Mouse (Mus musculus) embryonic fibroblast, embryonic 13.5 days (primary cell): Measurements from ENCODE around the gene Ush1c. TPM values are rescaled to one million over a fixed set of nuclear protein-coding genes. Genes with fewer than 3 reads are reported as not detected.

ENCODE experiments used
- H3K27ac ChIP-seq: 2 replicates; pipeline ENCODE4 v1.5.1; 2012; ENCODE audit warnings: low read length, control low read depth, inconsistent platforms; ENCODE audit not compliant: insufficient read depth
- H3K4me1 ChIP-seq: 2 replicates; pipeline ENCODE4 v1.6.1; 2011; ENCODE audit warnings: low read length; ENCODE audit not compliant: control insufficient read depth, insufficient read depth
- H3K4me3 ChIP-seq: 2 replicates; pipeline ENCODE4 v1.5.1; 2011; ENCODE audit warnings: mild to moderate bottlenecking, control low read depth, low read length; ENCODE audit not compliant: insufficient read depth
- CTCF ChIP-seq: IDR thresholded peaks from 2 replicates; pipeline ENCODE4 v1.5.1; 2011; ENCODE audit warnings: mild to moderate bottlenecking, control low read depth, low read length, moderate library complexity, borderline replicate concordance; ENCODE audit not compliant: insufficient read depth
- POLR2A ChIP-seq: IDR thresholded peaks from 2 replicates; pipeline ENCODE4 v1.6.1; 2011; ENCODE audit warnings: low read depth, mild to moderate bottlenecking, control low read depth, low read length, moderate library complexity
- polyA plus RNA-seq: library from polyadenylated mRNA; stranded (reverse); fragments of >200 nt; gene quantifications from 2 replicates; pipeline ENCODE4 v1.2.4, GENCODE M21; 2011; ENCODE audit warnings: low read depth; ENCODE audit not compliant: missing spikeins, insufficient read length

Gene Ush1c
- polyA plus RNA-seq, 1 experiment: not detected

DNA sequence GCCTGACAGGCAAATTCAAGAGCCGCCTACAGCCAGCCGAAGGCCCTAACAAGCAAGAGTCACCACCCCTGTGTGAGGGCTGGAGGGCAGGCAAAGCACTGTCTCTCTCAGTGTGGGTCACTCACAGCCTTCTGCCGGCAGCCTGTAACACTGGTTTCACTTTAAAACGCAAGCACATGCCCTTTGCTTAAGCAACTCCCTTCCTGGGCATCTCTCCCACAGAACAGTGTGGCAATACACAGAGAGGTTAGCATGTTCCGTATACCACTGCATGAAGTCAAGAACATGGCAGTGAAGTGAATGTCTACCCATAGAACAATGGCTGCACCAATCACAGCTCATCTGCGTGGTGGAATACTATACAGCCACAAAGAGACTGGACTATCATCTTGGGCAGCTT is 69.9 kb downstream of the Ush1c start:
- no peak for TF ChIP-seq POLR2A
- TF ChIP-seq CTCF: no peak

DNA sequence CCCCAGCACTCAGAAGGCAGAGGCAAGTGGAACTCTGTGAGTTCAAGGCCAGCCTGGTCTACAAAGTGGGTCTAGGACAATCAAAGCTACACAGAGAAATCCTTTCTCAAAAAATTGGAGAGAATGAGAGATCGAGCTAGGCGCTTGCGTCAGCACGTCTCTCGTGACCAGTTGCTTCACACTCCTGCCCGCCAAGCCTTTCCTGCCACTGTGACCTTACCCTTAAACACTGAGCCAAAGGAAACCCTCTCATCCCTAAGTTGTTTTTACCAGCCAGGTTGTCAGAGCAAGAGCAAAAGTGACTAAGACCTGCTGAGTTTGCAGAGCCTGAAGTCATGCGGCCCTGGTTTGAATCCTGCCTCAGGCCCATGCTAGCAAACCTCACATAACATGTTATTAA is 70.4 kb downstream of the Ush1c start:
- Histone ChIP-seq H3K27ac (no peak overlapping the region), H3K4me3 (no peak overlapping the region), H3K4me1 (no peaks in the 10 kb centered on the region)
- TF ChIP-seq CTCF (no peak), POLR2A (no peak)

More for the DNA sequence above, 69.9 kb downstream of the Ush1c start:
- H3K27ac ChIP-seq: no peak overlapping the region
- H3K4me1 ChIP-seq: no peaks in the 10 kb centered on the region
- no peak overlapping the region for H3K4me3 ChIP-seq

DNA sequence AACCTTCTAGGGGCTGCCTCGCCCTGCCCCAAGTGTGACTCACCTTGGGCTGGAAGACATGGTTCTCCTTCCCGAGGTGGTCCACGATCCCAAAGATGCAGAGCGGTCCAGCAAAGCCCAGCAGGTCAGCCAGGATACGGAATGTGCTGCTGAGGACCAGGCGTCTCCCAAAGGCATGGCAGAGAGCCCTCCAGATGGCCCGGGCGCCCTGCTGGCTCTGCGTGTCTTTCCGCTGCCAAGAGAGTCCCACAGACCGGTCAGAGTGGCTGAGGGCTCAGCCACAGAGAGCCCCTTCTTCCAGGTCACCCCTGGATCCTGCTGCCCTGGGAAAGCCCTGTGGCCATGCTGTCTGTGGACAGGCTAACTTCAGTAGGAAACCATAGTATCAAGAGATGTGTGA is 72.4 kb downstream of the Ush1c start:
- no peak overlapping the region for H3K4me3 ChIP-seq
- H3K4me1 ChIP-seq: no peaks in the 10 kb centered on the region
- H3K27ac ChIP-seq: no peak overlapping the region
- TF ChIP-seq POLR2A (no peak), CTCF (no peak)

DNA sequence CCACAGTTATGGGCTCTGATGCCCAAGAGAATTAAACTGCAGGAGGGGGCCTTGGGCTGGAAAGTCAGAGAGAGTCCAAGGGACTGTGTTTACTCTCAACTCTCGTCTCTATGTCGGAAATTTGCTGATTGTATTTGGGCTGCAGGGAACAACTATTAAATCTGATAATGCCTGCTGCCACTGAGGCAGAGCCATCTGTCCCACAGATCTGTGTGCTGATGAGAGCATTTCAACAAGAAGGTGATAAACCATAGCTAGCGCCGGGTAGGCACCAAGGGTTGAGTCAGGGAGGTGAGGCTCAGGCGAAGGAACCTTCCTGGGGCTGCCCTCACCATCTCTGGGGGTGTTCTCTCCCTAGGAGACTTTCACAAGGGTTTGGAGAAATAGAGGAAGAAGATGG is 75.6 kb downstream of the Ush1c start:
- no peak overlapping the region for H3K27ac ChIP-seq
- no peak overlapping the region for H3K4me3 ChIP-seq
- no peaks in the 10 kb centered on the region for H3K4me1 ChIP-seq
- TF ChIP-seq CTCF (no peak), POLR2A (no peak)

DNA sequence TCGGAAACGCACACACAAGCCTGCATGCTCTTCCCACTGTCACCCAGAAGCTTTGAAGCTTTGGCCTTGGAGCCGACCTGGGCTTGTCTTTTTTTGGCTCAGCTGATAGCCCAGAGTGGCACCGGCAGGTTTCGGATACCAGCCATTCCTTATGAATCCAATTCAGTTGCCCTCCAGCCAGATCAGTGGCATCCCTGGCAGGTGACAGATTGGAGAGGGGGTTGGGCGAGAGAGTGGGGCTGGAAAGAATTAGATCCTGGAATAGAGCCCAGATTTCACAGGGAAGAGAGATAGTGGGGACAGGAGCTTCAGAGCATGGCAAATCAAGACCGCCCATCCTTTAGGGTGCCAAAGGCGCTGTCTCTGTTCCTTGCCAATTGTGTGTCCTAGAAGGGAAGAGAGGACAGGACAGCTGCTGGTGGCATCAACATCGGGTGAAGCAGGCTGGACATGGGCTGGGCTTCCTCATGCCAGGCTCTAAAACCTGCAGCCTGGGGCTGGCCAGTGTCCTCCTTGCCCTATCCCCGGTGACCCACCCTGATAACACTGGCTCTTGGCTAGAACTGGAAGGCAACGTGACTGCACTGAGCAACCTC is 76.1 kb downstream of the Ush1c start:
- H3K4me3 ChIP-seq: no peak overlapping the region
- H3K4me1 ChIP-seq: no peaks in the 10 kb centered on the region
- H3K27ac ChIP-seq: no peak overlapping the region
- TF ChIP-seq CTCF (no peak), POLR2A (no peak)

DNA sequence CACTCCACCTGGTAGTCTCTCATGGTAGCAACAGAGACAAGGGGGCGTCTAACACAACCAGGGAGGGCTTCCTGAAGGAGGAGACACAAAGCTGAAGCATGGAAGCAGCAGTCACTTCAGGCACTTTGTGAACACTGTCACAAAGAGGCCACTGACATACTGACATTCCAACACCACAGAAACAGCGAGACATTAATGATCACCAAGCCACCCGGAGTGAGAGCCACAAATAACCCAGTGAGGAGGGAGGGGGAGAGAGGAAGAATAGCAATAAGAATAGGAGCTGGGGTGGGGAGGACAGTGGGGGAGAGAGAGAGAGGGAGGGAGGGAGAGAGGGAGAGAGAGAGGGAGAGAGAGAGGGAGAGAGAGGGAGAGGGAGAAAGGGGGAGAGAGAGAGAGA is 76.7 kb downstream of the Ush1c start:
- H3K4me3 ChIP-seq: no peak overlapping the region
- TF ChIP-seq POLR2A (no peak), CTCF (no peak)
- no peak overlapping the region for H3K27ac ChIP-seq
- H3K4me1 ChIP-seq: no peaks in the 10 kb centered on the region

DNA sequence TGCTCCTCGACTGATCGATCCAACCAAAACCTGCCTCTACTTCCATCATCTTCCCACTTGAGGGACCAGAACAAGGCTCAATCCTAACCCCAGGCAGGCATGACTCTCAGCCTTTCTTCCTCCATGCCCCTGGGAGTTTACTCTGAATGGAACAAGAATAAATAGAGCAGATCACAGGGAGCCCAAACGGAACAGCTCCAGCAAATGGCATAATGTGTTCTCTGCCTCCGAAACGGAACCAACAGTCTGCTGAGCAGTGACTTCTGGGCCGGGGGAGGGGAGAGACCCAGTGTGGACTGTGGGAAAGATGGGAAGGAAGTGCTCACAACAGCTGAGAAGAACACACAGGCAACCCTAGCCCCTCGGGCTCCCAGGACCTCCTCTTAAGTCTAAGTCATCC is 80.6 kb downstream of the Ush1c start:
- Histone ChIP-seq H3K27ac (no peak overlapping the region), H3K4me3 (no peak overlapping the region), H3K4me1 (no peaks in the 10 kb centered on the region)
- TF ChIP-seq POLR2A (no peak), CTCF (no peak)

DNA sequence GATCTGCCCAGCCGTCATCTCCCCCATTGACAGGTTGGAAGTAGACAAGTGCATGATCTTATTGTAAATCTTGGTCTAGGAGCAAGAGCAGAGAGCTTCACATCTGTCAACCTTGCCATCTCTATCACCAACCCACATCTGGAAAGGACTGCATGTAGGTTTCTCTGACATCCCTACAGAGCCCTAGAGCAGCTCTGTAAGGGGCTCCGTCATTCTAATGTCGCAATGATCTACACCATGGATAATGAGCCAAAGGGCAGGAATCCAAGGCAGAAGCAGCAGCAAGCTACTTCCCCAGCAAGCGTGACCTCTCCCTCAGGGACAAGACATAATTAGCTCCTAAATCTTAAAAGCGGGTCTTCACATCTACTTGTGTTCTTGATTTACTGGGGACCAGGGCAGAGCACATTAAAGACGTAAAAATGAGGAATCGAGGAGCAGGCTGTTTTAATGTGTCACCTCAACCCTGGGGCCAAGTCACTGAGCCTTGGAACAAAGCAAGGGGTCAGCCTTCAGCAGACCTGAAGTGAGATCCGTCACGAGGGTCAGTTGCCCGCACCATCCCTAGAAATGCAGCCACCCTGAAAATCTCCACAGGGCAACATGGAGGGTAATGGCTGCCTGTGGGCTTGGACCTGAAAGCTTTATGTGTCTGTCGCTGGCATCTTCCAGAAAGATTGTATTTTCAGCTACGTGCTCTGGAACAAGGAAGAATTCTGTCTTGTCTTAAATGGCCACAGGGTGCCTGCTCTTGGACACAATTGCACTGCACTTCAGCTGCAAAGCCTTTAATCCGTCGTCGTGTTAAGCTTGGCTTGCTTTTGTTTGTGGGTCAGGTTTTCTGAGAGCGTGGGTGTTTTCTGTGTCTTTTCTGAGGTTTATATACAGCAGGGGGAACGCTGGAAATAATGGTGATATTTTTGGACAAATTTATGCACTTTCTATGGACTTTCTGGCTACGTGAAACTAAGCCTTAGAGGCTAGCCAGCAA is 83.5 kb downstream of the Ush1c start:
- Histone ChIP-seq H3K27ac (no peak overlapping the region), H3K4me1 (no peaks in the 10 kb centered on the region), H3K4me3 (no peak overlapping the region)
- TF ChIP-seq POLR2A (no peak), CTCF (no peak)

DNA sequence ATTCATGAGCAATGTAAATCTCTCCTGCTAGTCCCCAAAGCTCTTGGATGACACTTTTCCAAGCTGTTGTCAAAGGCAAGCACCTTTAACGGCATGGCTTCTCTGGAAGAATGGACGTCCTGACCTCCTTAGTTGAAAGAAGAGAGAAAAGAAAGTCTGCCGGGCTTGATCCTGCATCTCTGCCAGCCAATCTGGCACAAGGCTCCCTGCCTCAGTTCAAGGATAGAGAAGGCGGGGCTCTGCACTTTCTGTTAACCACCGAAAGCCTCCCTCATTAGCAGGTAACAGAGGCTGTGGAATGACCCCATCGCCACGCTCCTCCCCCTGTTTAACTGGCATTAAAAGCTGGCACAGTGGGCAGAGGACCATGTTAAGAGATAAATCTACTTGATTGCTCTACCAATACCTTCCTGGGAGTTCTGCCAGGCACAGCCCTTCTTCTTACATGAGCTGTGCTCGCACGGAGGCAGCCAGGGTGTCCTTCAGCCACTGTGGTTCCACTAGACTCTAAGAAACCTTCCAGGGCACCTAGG is 85.4 kb downstream of the Ush1c start:
- TF ChIP-seq CTCF (no peak), POLR2A (no peak)
- H3K27ac ChIP-seq: no peak overlapping the region
- H3K4me3 ChIP-seq: no peak overlapping the region
- H3K4me1 ChIP-seq: no peaks in the 10 kb centered on the region

DNA sequence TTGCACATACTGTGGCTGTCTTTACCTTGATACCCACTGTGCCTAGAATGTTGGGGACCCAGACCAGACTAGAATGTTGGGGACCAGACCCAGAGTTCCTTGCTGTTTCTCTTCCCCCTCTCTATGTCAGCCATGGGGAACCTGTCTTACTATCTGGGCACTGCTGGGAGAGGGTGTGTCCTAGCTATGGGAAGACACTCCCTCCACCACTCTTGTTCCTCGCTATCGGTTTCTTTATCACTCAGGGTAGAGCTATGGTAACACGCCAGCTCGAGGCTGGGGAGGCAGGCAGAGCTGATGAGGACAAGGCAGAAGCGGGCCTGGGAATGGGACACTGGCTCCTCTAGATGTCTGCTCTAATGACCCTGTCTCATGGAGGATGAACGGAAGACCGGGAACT is 90.9 kb downstream of the Ush1c start:
- Histone ChIP-seq H3K4me3 (no peak overlapping the region), H3K4me1 (no peaks in the 10 kb centered on the region), H3K27ac (no peak overlapping the region)
- TF ChIP-seq POLR2A (no peak), CTCF (no peak)

DNA sequence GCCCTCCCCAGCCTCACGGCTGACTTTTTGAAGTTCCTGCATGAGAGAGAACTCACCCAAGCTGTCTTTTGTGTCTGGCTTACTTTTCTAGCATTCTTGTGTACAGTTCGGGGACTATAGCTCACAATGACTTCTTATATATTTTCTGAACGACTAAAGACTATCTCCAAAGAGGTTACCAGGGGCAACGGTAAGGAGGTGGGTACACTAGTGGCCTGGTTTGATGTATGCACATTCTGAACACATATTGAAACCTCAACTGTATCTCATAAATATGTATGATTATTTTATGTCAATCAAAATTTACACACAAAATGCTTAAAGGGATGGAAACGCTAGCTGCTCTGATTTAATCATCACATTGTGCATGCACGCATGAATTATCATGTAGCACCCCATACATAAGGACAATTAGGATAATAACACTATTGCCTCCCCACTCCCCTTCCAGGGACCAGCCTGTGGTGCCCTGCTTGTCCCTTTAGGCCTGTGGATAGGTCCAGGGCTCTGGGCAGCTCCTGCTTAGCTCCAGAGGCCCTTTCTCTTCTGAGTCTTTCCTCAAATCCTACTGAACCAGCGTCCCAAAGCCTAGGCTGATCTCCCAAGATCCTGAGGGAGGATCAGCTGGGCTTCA is 91.5 kb downstream of the Ush1c start:
- no peak overlapping the region for H3K27ac ChIP-seq
- no peaks in the 10 kb centered on the region for H3K4me1 ChIP-seq
- no peak for TF ChIP-seq POLR2A
- TF ChIP-seq CTCF: no peak
- no peak overlapping the region for H3K4me3 ChIP-seq

Other genes starting within 250 kb of the Ush1c start
- 0.14 TPM in 1 of 2 replicates, not detected in the other for gene Abcc6, start 208.2 kb downstream of the Ush1c start, polyA plus RNA-seq
- gene Nomo1, start 204.8 kb downstream of the Ush1c start, polyA plus RNA-seq: 52.2 and 80.0 TPM in 2 replicates
- gene Kcnj11, start 137.7 kb downstream of the Ush1c start, polyA plus RNA-seq: not detected in 2 replicates
- gene Abcc8, start 58.5 kb downstream of the Ush1c start, polyA plus RNA-seq: not detected in 2 replicates
- gene Otog, start 2.5 kb upstream of the Ush1c start, polyA plus RNA-seq: not detected in 2 replicates
- gene Myod1, start 138.0 kb upstream of the Ush1c start, polyA plus RNA-seq: not detected in 2 replicates
- not detected in 2 replicates for gene Kcnc1, start 158.0 kb upstream of the Ush1c start, polyA plus RNA-seq